Mouse (Mus musculus) limb, embryonic 13.5 days (tissue): ENCODE results near the gene Trpv3. TPM values are rescaled to one million over a fixed set of nuclear protein-coding genes. Genes with fewer than 3 reads are reported as not detected.
"Not testable (repeated sequence)": the region's sequence is repeated elsewhere in the genome, so short reads cannot be mapped to it uniquely, and the experiment has no call there.

Experiments
- ATAC-seq: fragments of 200-750 bp; cut with Nextera tagmentation; 2 replicates; pipeline ENCODE4 v1.8.0; 2017; ENCODE audit warnings: low read depth, moderate number of reproducible peaks, moderate TSS enrichment; ENCODE audit not compliant: low FRiP score
- H3K27ac ChIP-seq: fragments of 300-500 bp; sonication (generic); 2 replicates; pipeline ENCODE4 v1.5.1; 2015; ENCODE audit warnings: inconsistent platforms, mild to moderate bottlenecking, moderate library complexity
- H3K27me3 ChIP-seq: fragments of 300-500 bp; sonication (generic); 2 replicates; pipeline ENCODE4 v1.6.1; 2015; ENCODE audit warnings: mild to moderate bottlenecking, inconsistent platforms
- H3K36me3 ChIP-seq: fragments of 300-500 bp; sonication (generic); 2 replicates; pipeline ENCODE4 v1.6.1; 2015; ENCODE audit warnings: inconsistent platforms, mild to moderate bottlenecking, moderate library complexity
- H3K4me1 ChIP-seq: fragments of 300-500 bp; sonication (generic); 2 replicates; pipeline ENCODE4 v1.6.1; 2015; ENCODE audit warnings: inconsistent platforms
- H3K4me2 ChIP-seq: fragments of 300-500 bp; sonication (generic); replicated peaks from 2 replicates; pipeline ENCODE4 v1.6.1; 2015; ENCODE audit warnings: inconsistent platforms, mild to moderate bottlenecking, moderate library complexity
- H3K4me3 ChIP-seq: fragments of 300-500 bp; sonication (generic); 2 replicates; pipeline ENCODE4 v1.5.1; 2015; ENCODE audit warnings: moderate library complexity, mild to moderate bottlenecking, inconsistent platforms
- H3K9ac ChIP-seq: fragments of 300-500 bp; sonication (generic); 2 replicates; pipeline ENCODE4 v1.6.1; 2015; ENCODE audit warnings: mild to moderate bottlenecking, inconsistent platforms
- H3K9me3 ChIP-seq: fragments of 300-500 bp; sonication (generic); 2 replicates; pipeline ENCODE4 v1.6.1; 2016; ENCODE audit warnings: inconsistent platforms
- WGBS: fragments of 180-500 bp; shearing (Covaris S2); methylation state at CpG from one replicate; pipeline ENCODE4 v1.1.7; 2015; 5-methylcytosine and 5-hydroxymethylcytosine counted together
- polyA plus RNA-seq: library from polyadenylated mRNA; unstranded; fragments of >200 nt; fragmentation: Nextera tagmentation; extraction: Ambion mirVana; gene quantifications from 2 replicates; pipeline ENCODE4 v1.2.1, GENCODE M21; 2015

Trpv3 gene
- polyA plus RNA-seq, 1 experiment from 2014 or later, result 0.09 TPM

- no peak overlapping the region for H3K27ac ChIP-seq
- no peak overlapping the region for H3K4me3 ChIP-seq
- 40% methylated on average over 3 of the region's 3 CpGs for WGBS
- no peak overlapping the region for H3K4me2 ChIP-seq
- no peaks in the 10 kb centered on the region for H3K27me3 ChIP-seq
- H3K36me3 ChIP-seq, result no peaks in the 10 kb centered on the region
- H3K9me3 ChIP-seq, result no peaks in the 10 kb centered on the region
- no peak overlapping the region for H3K9ac ChIP-seq
- H3K4me1 ChIP-seq, result no peaks in the 10 kb centered on the region
- ATAC-seq, result no peak
These were observed 48.8 kb downstream of the Trpv3 start for GRCm38 (mm10) chr11:73315961-73316360.

- not testable (repeated sequence) for H3K4me3 ChIP-seq, H3K4me1 ChIP-seq, H3K4me2 ChIP-seq, H3K9ac ChIP-seq, H3K36me3 ChIP-seq, H3K9me3 ChIP-seq, ATAC-seq, H3K27me3 ChIP-seq, H3K27ac ChIP-seq
- 73% methylated on average over 2 of the region's 2 CpGs for WGBS
These were observed 51.4 kb downstream of the Trpv3 start for GRCm38 (mm10) chr11:73318581-73318980.

DNA sequence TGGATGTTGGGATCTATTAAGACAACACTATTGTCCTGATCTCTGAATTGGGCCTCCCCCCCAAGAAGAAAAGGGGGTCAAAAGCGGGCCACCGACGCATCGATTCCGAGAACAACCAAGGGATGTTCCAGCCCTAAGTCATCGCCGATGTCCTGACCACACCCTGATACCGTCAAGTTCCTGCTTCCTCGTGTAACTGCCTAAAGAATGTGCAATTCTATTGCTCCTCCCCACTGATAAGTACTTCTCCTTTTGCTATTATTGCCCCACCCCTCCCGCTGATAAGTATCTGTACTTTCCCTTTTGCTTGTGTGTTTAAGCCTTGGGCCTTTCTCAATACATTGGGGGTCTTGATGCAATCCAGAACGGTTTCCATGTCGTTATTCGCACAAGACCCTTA is 53.9 kb downstream of the Trpv3 start:
- H3K4me3 ChIP-seq, H3K27ac ChIP-seq, ATAC-seq, H3K4me1 ChIP-seq, H3K4me2 ChIP-seq, H3K9me3 ChIP-seq, H3K9ac ChIP-seq, H3K27me3 ChIP-seq, H3K36me3 ChIP-seq: not testable (repeated sequence)
- WGBS, result 92% methylated on average over 13 of the region's 13 CpGs

DNA sequence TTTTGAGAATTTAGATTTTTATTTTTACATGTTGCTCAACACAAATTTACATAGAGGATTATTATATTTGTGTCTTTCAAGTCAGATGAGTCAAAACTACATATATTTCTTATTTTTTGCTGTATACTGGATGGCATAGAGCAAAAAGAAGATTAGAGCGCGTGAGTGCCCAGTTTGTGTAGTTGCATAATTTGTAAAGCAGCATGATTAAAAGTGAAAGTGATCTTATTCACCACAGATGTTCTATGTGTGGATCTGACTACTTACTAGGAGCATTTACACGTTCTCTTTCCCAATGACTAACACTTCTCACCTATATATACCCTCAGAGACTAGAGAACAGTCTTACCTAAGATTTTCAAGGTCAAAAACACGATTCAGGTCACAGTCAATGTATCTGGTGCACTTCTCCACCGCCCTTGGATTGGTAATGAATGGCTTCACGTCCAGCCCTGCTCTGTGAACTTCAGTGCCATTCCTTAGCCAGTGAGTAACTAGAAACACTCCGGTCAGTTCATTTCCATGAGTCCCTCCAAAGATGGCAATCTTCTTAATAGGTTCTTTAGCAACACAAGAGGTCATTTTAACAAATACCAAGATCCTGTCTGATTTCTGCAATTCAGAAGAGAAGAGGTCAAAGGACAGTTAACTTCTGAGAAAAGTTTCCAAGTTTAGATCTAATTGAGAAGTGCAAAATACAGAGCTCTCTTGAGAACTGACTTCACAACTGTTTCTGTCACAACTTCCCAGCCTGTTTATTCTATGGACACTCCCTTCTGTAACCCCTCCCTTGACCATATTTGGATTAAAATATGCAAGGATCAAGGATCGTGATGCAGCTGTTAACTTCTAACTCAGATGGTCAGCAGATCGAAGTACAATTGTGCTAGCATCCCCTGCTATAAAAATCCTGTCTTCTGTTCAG is 57.0 kb downstream of the Trpv3 start:
- 74% methylated on average over 9 of the region's 9 CpGs for WGBS
- Histone ChIP-seq H3K9me3 (no peaks in the 10 kb centered on the region), H3K4me1 (peaks cover 5% of the 10 kb centered on the region), H3K27me3 (no peaks in the 10 kb centered on the region), H3K9ac (no peak overlapping the region), H3K4me3 (no peak overlapping the region), H3K4me2 (no peak overlapping the region), H3K36me3 (no peaks in the 10 kb centered on the region), H3K27ac (no peak overlapping the region)
- ATAC-seq, result no peak

- Histone ChIP-seq H3K27me3 (no peaks in the 10 kb centered on the region), H3K36me3 (no peaks in the 10 kb centered on the region), H3K27ac (no peak overlapping the region), H3K9ac (no peak overlapping the region), H3K4me2 (peak overlapping the region; percentile 49), H3K4me1 (peaks cover 5% of the 10 kb centered on the region), H3K9me3 (no peaks in the 10 kb centered on the region), H3K4me3 (0 out of 2 replicates have a peak overlapping the region, but pooled peaks have one; percentile 5)
- ATAC-seq, result no peak
- WGBS, result 18% methylated on average over 12 of the region's 12 CpGs
These were observed 59.3 kb downstream of the Trpv3 start for GRCm38 (mm10) chr11:73326485-73326886.

DNA sequence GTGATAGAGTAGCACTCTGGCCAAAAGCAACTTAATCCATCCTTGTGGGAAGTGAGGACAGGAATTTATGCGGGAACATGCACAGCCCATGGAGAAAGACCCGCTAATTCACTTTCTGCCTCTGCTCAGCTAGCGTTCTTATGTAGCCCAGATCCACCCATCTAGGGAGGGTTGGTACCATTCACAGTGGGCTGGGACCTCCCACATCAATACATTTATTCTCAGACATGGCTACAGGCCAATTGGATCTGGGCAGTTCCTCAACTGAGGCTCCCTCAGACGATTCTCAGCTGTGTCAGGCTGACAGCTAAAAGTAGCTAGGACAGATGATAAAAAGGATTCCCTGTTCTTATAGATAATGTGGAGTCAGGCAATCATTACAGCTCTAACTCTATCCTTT is 60.2 kb downstream of the Trpv3 start:
- Histone ChIP-seq H3K4me2 (no peak overlapping the region), H3K27ac (no peak overlapping the region), H3K4me3 (no peak overlapping the region), H3K9me3 (no peaks in the 10 kb centered on the region), H3K9ac (no peak overlapping the region), H3K27me3 (no peaks in the 10 kb centered on the region), H3K4me1 (peaks cover 5% of the 10 kb centered on the region), H3K36me3 (no peaks in the 10 kb centered on the region)
- ATAC-seq, result no peak
- WGBS, result 73% methylated on average over 4 of the region's 4 CpGs

DNA sequence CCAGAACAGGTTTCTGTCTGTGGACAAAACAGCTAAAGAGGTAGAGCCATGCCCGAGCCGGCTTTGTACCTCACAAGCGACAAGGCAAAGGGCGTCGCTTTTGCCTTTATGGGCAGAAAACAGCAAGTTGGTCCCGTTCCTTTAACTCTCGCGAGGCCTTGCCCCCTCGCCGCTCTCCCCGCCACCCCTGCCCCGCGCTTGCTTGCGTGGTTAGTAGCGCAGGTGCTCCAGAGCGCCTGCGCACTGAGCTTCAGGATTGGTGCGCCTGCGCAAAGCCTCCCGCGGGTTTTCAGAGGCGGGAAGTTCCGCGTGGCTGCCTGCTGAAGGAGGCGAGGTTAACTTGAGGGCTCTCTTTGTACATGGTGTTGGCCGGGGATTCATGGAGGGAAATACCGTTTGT is 62.3 kb downstream of the Trpv3 start, which contains the start of the genes Aspa, Gm49340 and Spata22:
TSS of gene Aspa (minus strand) at position 155 of the 400 bp plus-strand sequence.
TSS of gene Gm49340 (plus strand) at position 300 of the 400 bp plus-strand sequence.
TSS of gene Spata22 (plus strand) at position 300 of the 400 bp plus-strand sequence.
- no peak within 1 kb of the TSS for H3K9ac ChIP-seq
- no peaks in the 10 kb centered on the region for H3K27me3 ChIP-seq
- WGBS, result 77% methylated on average over 27 of the region's 27 CpGs
- H3K4me2 ChIP-seq, result no peak within 1 kb of the TSS
- no peak within 1 kb of the TSS for H3K4me3 ChIP-seq
- no peaks in the 10 kb centered on the region for H3K9me3 ChIP-seq
- H3K4me1 ChIP-seq, result peaks cover 5% of the 10 kb centered on the region
- no peaks in the 10 kb centered on the region for H3K36me3 ChIP-seq
- no peak within 1 kb of the TSS for H3K27ac ChIP-seq
- no peak for ATAC-seq

DNA sequence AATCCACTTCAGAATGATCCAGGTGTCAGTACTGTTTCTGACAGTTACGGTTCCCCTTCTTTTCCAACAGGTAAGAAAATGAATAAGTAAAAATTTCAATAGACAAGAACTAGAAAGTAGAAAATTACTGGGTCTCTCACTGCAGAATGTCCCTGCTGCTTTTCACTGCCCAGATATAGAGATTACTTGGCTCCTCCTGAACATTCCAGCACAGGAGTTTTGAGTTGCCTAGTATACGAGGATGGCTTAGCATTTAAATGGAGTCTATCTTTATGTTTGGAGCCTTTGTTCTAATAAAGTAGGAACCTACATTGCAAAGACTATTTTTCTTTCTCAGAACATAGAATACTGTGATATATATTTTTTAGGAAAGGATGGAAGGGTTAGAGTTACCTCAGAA is 66.2 kb downstream of the Trpv3 start:
- no peaks in the 10 kb centered on the region for H3K27me3 ChIP-seq
- H3K36me3 ChIP-seq, result no peaks in the 10 kb centered on the region
- H3K4me1 ChIP-seq, result no peaks in the 10 kb centered on the region
- H3K4me3 ChIP-seq, result no peak overlapping the region
- no peak overlapping the region for H3K4me2 ChIP-seq
- H3K27ac ChIP-seq, result no peak overlapping the region
- H3K9ac ChIP-seq, result no peak overlapping the region
- 72% methylated on average over 2 of the region's 2 CpGs for WGBS
- H3K9me3 ChIP-seq, result no peaks in the 10 kb centered on the region; the same call in 1 of the 2 replicates
- ATAC-seq, result no peak

DNA sequence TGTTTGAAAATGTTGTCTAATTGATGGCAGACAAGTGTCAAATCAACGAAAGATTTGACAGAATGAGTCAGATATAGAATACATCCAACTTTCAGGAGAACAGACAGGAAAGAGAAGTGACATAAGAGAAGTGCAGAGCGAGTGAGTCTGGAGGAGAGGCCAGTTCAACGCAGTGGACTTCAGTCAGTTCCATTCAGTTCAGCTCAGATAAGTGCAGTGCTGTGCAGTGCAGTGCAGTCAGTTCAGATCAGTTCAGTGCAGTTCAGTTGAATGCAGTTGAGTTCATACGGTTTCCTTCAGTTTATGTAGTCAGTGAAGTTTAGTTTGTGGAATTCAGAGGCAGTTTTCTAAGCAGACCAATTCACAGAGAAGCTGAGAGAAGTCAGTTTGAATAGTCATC is 69.7 kb downstream of the Trpv3 start:
- no peaks in the 10 kb centered on the region; the same call in 1 of the 2 replicates for H3K9me3 ChIP-seq
- WGBS, result 80% methylated on average over 4 of the region's 4 CpGs
- ATAC-seq, result no peak
- no peaks in the 10 kb centered on the region for H3K36me3 ChIP-seq
- no peak overlapping the region for H3K27ac ChIP-seq
- no peaks in the 10 kb centered on the region for H3K27me3 ChIP-seq
- no peak overlapping the region for H3K4me3 ChIP-seq
- H3K4me1 ChIP-seq, result no peaks in the 10 kb centered on the region
- H3K9ac ChIP-seq, result no peak overlapping the region
- H3K4me2 ChIP-seq, result no peak overlapping the region

Other genes starting within 250 kb of the Trpv3 start
- gene Camkk1, start 248.4 kb upstream of the Trpv3 start, polyA plus RNA-seq, result 11.3 and 12.7 TPM in 2 replicates
- 14.0 and 14.5 TPM in 2 replicates for gene Ncbp3, start 219.6 kb upstream of the Trpv3 start, polyA plus RNA-seq
- 0.32 and 0.57 TPM in 2 replicates for gene Itgae, start 176.8 kb upstream of the Trpv3 start, polyA plus RNA-seq
- gene Haspin, start 129.1 kb upstream of the Trpv3 start, polyA plus RNA-seq, result 14.5 and 15.5 TPM in 2 replicates
- gene P2rx5, start 107.0 kb upstream of the Trpv3 start, polyA plus RNA-seq, result 0.70 and 0.89 TPM in 2 replicates
- gene Emc6, start 90.4 kb upstream of the Trpv3 start, polyA plus RNA-seq, result 96.7 and 98.9 TPM in 2 replicates
- 244 and 248 TPM in 2 replicates for gene Tax1bp3, start 90.3 kb upstream of the Trpv3 start, polyA plus RNA-seq
- 26.0 and 26.3 TPM in 2 replicates for gene Ctns, start 68.3 kb upstream of the Trpv3 start, polyA plus RNA-seq
- 1.9 and 2.6 TPM in 2 replicates for gene Shpk, start 67.9 kb upstream of the Trpv3 start, polyA plus RNA-seq
- gene Trpv1, start 33.1 kb upstream of the Trpv3 start, polyA plus RNA-seq, result 0.05 and 0.17 TPM in 2 replicates
- 1.0 and 1.2 TPM in 2 replicates for gene Aspa, start 62.2 kb downstream of the Trpv3 start, polyA plus RNA-seq
- gene Gm49340, start 62.4 kb downstream of the Trpv3 start, polyA plus RNA-seq, result not detected in 2 replicates
- gene Spata22, start 62.4 kb downstream of the Trpv3 start, polyA plus RNA-seq, result not detected in 2 replicates
- gene Olfr20, start 83.4 kb downstream of the Trpv3 start, polyA plus RNA-seq, result not detected in 2 replicates
- gene Olfr376, start 103.9 kb downstream of the Trpv3 start, polyA plus RNA-seq, result not detected in 2 replicates
- gene Olfr1, start 132.2 kb downstream of the Trpv3 start, polyA plus RNA-seq, result not detected in 2 replicates
- gene Olfr378, start 161.1 kb downstream of the Trpv3 start, polyA plus RNA-seq, result not detected in 2 replicates
- not detected in 2 replicates for gene Olfr380, start 190.1 kb downstream of the Trpv3 start, polyA plus RNA-seq
- gene Olfr381, start 224.2 kb downstream of the Trpv3 start, polyA plus RNA-seq, result not detected in 2 replicates
- not detected in 2 replicates for gene Olfr382, start 249.8 kb downstream of the Trpv3 start, polyA plus RNA-seq